Mouse (Mus musculus): ENCODE results near the gene Tspo. TPM values are rescaled to one million over a fixed set of nuclear protein-coding genes. Genes with fewer than 3 reads are reported as not detected.

The Tspo gene
- polyA plus RNA-seq, 1 experiment from 2014 or later = 70.8 TPM

GRCm38 (mm10) chr15:83594513-83595363 is 31.3 kb downstream of the Tspo start, which contains the start of gene Ttll12:
Ttll12 (minus strand) TSS chr15:83595157.
- ATAC-seq (ENCODE audit: low read depth) = peak; percentile 94
- WGBS = 0% methylated on average over 49 of the region's 68 CpGs
- H3K27ac ChIP-seq (replicated peaks; ENCODE audit: low read depth, low read length) = peak within 1 kb of the TSS; percentile 24; the same call in 1 of the 2 replicates

GRCm38 (mm10) chr15:83595364-83595711 is 31.9 kb downstream of the Tspo start:
- H3K9me3 ChIP-seq (ENCODE audit: control insufficient read depth, low read length) = no peaks in the 10 kb centered on the region
- DNase-seq (ENCODE audit: low spot score) (no peak), ATAC-seq (ENCODE audit: low read depth) (no peak)
- peaks cover 9% of the 10 kb centered on the region for H3K4me1 ChIP-seq (ENCODE audit: control insufficient read depth, insufficient read depth, low read length)
- H3K4me2 ChIP-seq (ENCODE audit: low read depth, low read length) = peak overlapping the region; percentile 72
- no peak overlapping the region for H3K27ac ChIP-seq (replicated peaks; ENCODE audit: low read depth, low read length)
- H3K4me3 ChIP-seq (ENCODE audit: low read depth, low read length) = peak overlapping the region; percentile 68
- H3K9ac ChIP-seq (ENCODE audit: low read depth, low read length) = peak overlapping the region; percentile 79
- H3K27me3 ChIP-seq (replicated peaks; ENCODE audit: control insufficient read depth, insufficient read depth, low read length) = no peaks in the 10 kb centered on the region
- H3K36me3 ChIP-seq (ENCODE audit: control insufficient read depth, insufficient read depth, low read length) = no peaks in the 10 kb centered on the region; the same call in 1 of the 2 replicates
- 33% methylated on average over 7 of the region's 7 CpGs for WGBS

More at GRCm38 (mm10) chr15:83594513-83595363, 31.3 kb downstream of the Tspo start, which contains the start of gene Ttll12:
- Histone ChIP-seq H3K27me3 (replicated peaks; ENCODE audit: control insufficient read depth, insufficient read depth, low read length) (no peaks in the 10 kb centered on the region), H3K4me3 (ENCODE audit: low read depth, low read length) (peak within 1 kb of the TSS; percentile 68), H3K4me1 (ENCODE audit: control insufficient read depth, insufficient read depth, low read length) (peaks cover 9% of the 10 kb centered on the region), H3K4me2 (ENCODE audit: low read depth, low read length) (peak within 1 kb of the TSS; percentile 72), H3K9ac (ENCODE audit: low read depth, low read length) (peak within 1 kb of the TSS; percentile 79), H3K9me3 (ENCODE audit: control insufficient read depth, low read length) (no peaks in the 10 kb centered on the region), H3K36me3 (ENCODE audit: control insufficient read depth, insufficient read depth, low read length) (no peaks in the 10 kb centered on the region; the same call in 1 of the 2 replicates)
- peak; percentile 99 for DNase-seq (ENCODE audit: low spot score)

- no peak overlapping the region for H3K4me3 ChIP-seq (ENCODE audit: low read depth, low read length)
- no peaks in the 10 kb centered on the region for H3K27me3 ChIP-seq (replicated peaks; ENCODE audit: control insufficient read depth, insufficient read depth, low read length)
- no peak overlapping the region for H3K27ac ChIP-seq (replicated peaks; ENCODE audit: low read depth, low read length)
- H3K4me1 ChIP-seq (ENCODE audit: control insufficient read depth, insufficient read depth, low read length) = peaks cover 9% of the 10 kb centered on the region
- 84% methylated on average over 4 of the region's 4 CpGs for WGBS
- H3K9me3 ChIP-seq (ENCODE audit: control insufficient read depth, low read length) = no peaks in the 10 kb centered on the region
- H3K9ac ChIP-seq (ENCODE audit: low read depth, low read length) = no peak overlapping the region
- no peaks in the 10 kb centered on the region for H3K36me3 ChIP-seq (ENCODE audit: control insufficient read depth, insufficient read depth, low read length)
- no peak for ATAC-seq (ENCODE audit: low read depth)
- DNase-seq (ENCODE audit: low spot score) = no peak
- no peak overlapping the region for H3K4me2 ChIP-seq (ENCODE audit: low read depth, low read length)
Measured at GRCm38 (mm10) chr15:83596833-83597232, 33.4 kb downstream of the Tspo start.

- Histone ChIP-seq H3K4me3 (ENCODE audit: low read depth, low read length) (no peak overlapping the region), H3K36me3 (ENCODE audit: control insufficient read depth, insufficient read depth, low read length) (no peaks in the 10 kb centered on the region), H3K9me3 (ENCODE audit: control insufficient read depth, low read length) (no peaks in the 10 kb centered on the region), H3K4me1 (ENCODE audit: control insufficient read depth, insufficient read depth, low read length) (no peaks in the 10 kb centered on the region), H3K9ac (ENCODE audit: low read depth, low read length) (no peak overlapping the region), H3K27ac (replicated peaks; ENCODE audit: low read depth, low read length) (no peak overlapping the region), H3K27me3 (replicated peaks; ENCODE audit: control insufficient read depth, insufficient read depth, low read length) (no peaks in the 10 kb centered on the region), H3K4me2 (ENCODE audit: low read depth, low read length) (no peak overlapping the region)
- no peak for ATAC-seq (ENCODE audit: low read depth)
- WGBS = 63% methylated on average over 4 of the region's 4 CpGs
- DNase-seq (ENCODE audit: low spot score) = no peak
Measured at GRCm38 (mm10) chr15:83601185-83601584, 37.8 kb downstream of the Tspo start.

DNA sequence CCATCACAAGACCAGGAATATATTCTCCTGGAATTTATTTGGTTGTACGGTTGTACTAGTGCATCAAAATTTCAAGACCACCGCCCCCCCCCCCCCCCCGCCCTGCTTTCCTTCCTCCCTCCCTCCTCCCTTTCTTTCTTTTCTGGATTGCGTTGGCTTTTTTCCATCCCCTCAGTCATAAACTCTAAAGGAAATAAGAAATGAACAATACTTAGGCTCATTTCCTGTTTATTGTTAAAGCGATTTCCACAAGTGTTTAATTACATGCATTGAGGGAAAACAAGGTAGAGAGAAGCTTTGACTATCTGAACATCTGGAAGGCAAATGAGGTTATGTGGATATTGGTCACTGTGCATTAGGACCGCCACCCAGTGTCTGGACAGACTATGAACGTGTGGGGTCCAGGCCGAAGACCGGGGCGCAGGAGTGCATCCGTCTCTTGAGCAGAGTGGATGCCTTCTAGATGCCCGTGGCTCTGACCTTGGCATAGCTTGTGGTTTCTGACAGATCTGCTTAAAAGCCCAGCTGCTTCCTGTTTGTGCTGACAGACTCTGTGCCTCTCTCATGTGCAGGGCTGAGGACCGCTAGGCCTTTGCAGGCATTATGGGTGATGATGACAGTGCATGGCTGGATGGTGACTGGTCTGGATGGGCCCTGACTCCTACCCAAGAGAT is 39.1 kb downstream of the Tspo start:
- H3K9me3 ChIP-seq (ENCODE audit: control insufficient read depth, low read length) = no peaks in the 10 kb centered on the region
- no peak overlapping the region for H3K27ac ChIP-seq (replicated peaks; ENCODE audit: low read depth, low read length)
- DNase-seq (ENCODE audit: low spot score) = peak; percentile 45
- H3K36me3 ChIP-seq (ENCODE audit: control insufficient read depth, insufficient read depth, low read length) = no peaks in the 10 kb centered on the region
- ATAC-seq (ENCODE audit: low read depth) = no peak
- H3K4me2 ChIP-seq (ENCODE audit: low read depth, low read length) = no peak overlapping the region
- 75% methylated on average over 13 of the region's 13 CpGs for WGBS
- no peak overlapping the region for H3K4me3 ChIP-seq (ENCODE audit: low read depth, low read length)
- no peaks in the 10 kb centered on the region for H3K4me1 ChIP-seq (ENCODE audit: control insufficient read depth, insufficient read depth, low read length)
- no peaks in the 10 kb centered on the region for H3K27me3 ChIP-seq (replicated peaks; ENCODE audit: control insufficient read depth, insufficient read depth, low read length)
- no peak overlapping the region for H3K9ac ChIP-seq (ENCODE audit: low read depth, low read length)

DNA sequence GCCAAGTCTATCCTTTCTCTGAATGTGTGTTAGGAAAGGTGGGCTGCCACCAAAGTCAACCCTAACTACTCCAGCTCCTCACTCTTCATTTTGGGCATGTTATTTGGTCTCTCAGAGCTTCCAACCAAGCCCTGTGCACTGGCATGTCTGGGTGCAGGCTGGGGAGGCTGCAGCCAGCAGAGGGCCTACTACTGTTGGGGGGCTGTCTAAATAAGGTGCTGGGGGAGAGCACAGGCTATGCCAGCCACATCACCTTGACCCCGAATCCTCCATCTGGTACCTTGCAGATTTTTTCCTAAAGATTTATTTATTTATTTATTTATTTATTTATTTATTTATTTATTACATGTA is 39.6 kb downstream of the Tspo start:
- Histone ChIP-seq H3K4me3 (ENCODE audit: low read depth, low read length) (no peak overlapping the region), H3K9me3 (ENCODE audit: control insufficient read depth, low read length) (no peaks in the 10 kb centered on the region), H3K4me1 (ENCODE audit: control insufficient read depth, insufficient read depth, low read length) (no peaks in the 10 kb centered on the region), H3K4me2 (ENCODE audit: low read depth, low read length) (no peak overlapping the region), H3K9ac (ENCODE audit: low read depth, low read length) (no peak overlapping the region), H3K27me3 (replicated peaks; ENCODE audit: control insufficient read depth, insufficient read depth, low read length) (no peaks in the 10 kb centered on the region), H3K36me3 (ENCODE audit: control insufficient read depth, insufficient read depth, low read length) (no peaks in the 10 kb centered on the region), H3K27ac (replicated peaks; ENCODE audit: low read depth, low read length) (no peak overlapping the region)
- ATAC-seq (ENCODE audit: low read depth) (no peak), DNase-seq (ENCODE audit: low spot score) (no peak)
- 96% methylated on average over 1 of the region's 1 CpGs for WGBS

DNA sequence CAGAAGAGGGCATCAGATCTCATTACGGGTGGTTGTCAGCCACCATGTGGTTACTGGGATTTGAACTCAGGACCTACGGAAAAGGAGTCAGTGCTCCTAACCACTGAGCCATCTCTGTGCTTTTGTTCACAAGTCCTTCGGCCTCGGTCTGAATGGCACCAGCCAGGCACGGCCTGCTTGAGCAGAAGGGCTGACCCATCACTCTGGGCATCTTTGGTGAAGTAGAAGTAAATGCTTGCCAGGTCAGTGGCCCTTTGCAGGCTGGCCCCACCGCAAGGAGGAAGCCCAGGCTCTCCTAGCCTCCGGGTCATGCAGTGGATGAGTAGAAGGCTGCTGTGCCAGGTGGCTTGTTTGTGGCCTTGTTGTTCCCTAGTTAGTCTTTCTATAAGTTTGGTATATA is 40.0 kb downstream of the Tspo start:
- no peaks in the 10 kb centered on the region for H3K27me3 ChIP-seq (replicated peaks; ENCODE audit: control insufficient read depth, insufficient read depth, low read length)
- H3K36me3 ChIP-seq (ENCODE audit: control insufficient read depth, insufficient read depth, low read length) = no peaks in the 10 kb centered on the region
- no peak for ATAC-seq (ENCODE audit: low read depth)
- H3K4me2 ChIP-seq (ENCODE audit: low read depth, low read length) = no peak overlapping the region
- no peak overlapping the region for H3K27ac ChIP-seq (replicated peaks; ENCODE audit: low read depth, low read length)
- WGBS = 97% methylated on average over 7 of the region's 7 CpGs
- no peaks in the 10 kb centered on the region for H3K9me3 ChIP-seq (ENCODE audit: control insufficient read depth, low read length)
- DNase-seq (ENCODE audit: low spot score) = no peak
- H3K9ac ChIP-seq (ENCODE audit: low read depth, low read length) = no peak overlapping the region
- H3K4me3 ChIP-seq (ENCODE audit: low read depth, low read length) = no peak overlapping the region
- no peaks in the 10 kb centered on the region for H3K4me1 ChIP-seq (ENCODE audit: control insufficient read depth, insufficient read depth, low read length)

- no peaks in the 10 kb centered on the region for H3K27me3 ChIP-seq (replicated peaks; ENCODE audit: control insufficient read depth, insufficient read depth, low read length)
- H3K4me1 ChIP-seq (ENCODE audit: control insufficient read depth, insufficient read depth, low read length) = no peaks in the 10 kb centered on the region
- H3K4me2 ChIP-seq (ENCODE audit: low read depth, low read length) = no peak overlapping the region
- H3K27ac ChIP-seq (replicated peaks; ENCODE audit: low read depth, low read length) = no peak overlapping the region
- H3K9me3 ChIP-seq (ENCODE audit: control insufficient read depth, low read length) = no peaks in the 10 kb centered on the region
- ATAC-seq (ENCODE audit: low read depth) = no peak
- H3K4me3 ChIP-seq (ENCODE audit: low read depth, low read length) = no peak overlapping the region
- DNase-seq (ENCODE audit: low spot score) = no peak
- H3K36me3 ChIP-seq (ENCODE audit: control insufficient read depth, insufficient read depth, low read length) = no peaks in the 10 kb centered on the region
- WGBS = 91% methylated on average over 11 of the region's 11 CpGs
- H3K9ac ChIP-seq (ENCODE audit: low read depth, low read length) = no peak overlapping the region
Measured at GRCm38 (mm10) chr15:83606216-83606615, 42.8 kb downstream of the Tspo start.
